Mouse (Mus musculus): ENCODE results near the gene Cers5. TPM values are rescaled to one million over a fixed set of nuclear protein-coding genes. Genes with fewer than 3 reads are reported as not detected.
"Not testable (repeated sequence)": the region's sequence is repeated elsewhere in the genome, so short reads cannot be mapped to it uniquely, and the experiment has no call there.

Cers5 gene
- polyA plus RNA-seq, 1 experiment, result 44.5 TPM

- Histone ChIP-seq H3K27ac (ENCODE audit: insufficient read depth, low read length) (peak overlapping the region; percentile 89), H3K4me1 (ENCODE audit: control insufficient read depth, insufficient read depth, low read length) (no peaks in the 10 kb centered on the region; the same call in 1 of the 2 replicates), H3K4me3 (ENCODE audit: insufficient read depth, low read length) (peak overlapping the region; percentile 50)
- TF ChIP-seq CTCF (IDR thresholded peaks at IDR 0.05; ENCODE audit: extremely low read depth, insufficient read depth, low read length), result no peak
- TF ChIP-seq POLR2A (IDR thresholded peaks at IDR 0.05; ENCODE audit: extremely low read depth, insufficient read depth, low read length), result no peak; the same call in 1 of the 2 replicates
These were observed 68.5 kb downstream of the Cers5 start for GRCm38 (mm10) chr15:99704041-99704681.

- Histone ChIP-seq H3K27ac (ENCODE audit: insufficient read depth, low read length) (peak overlapping the region; percentile 93), H3K4me1 (ENCODE audit: control insufficient read depth, insufficient read depth, low read length) (no peaks in the 10 kb centered on the region; the same call in 1 of the 2 replicates), H3K4me3 (ENCODE audit: insufficient read depth, low read length) (peak overlapping the region; percentile 50)
- TF ChIP-seq POLR2A (IDR thresholded peaks at IDR 0.05; ENCODE audit: extremely low read depth, insufficient read depth, low read length) (no peak), CTCF (IDR thresholded peaks at IDR 0.05; ENCODE audit: extremely low read depth, insufficient read depth, low read length) (no peak)
These were observed 69.0 kb downstream of the Cers5 start for GRCm38 (mm10) chr15:99703676-99704040.

- TF ChIP-seq POLR2A (IDR thresholded peaks at IDR 0.05; ENCODE audit: extremely low read depth, insufficient read depth, low read length) (no peak), CTCF (IDR thresholded peaks at IDR 0.05; ENCODE audit: extremely low read depth, insufficient read depth, low read length) (no peak)
- Histone ChIP-seq H3K4me3 (ENCODE audit: insufficient read depth, low read length) (peak overlapping the region; percentile 50), H3K4me1 (ENCODE audit: control insufficient read depth, insufficient read depth, low read length) (no peaks in the 10 kb centered on the region; the same call in 1 of the 2 replicates), H3K27ac (ENCODE audit: insufficient read depth, low read length) (peak overlapping the region; percentile 93)
These were observed 69.6 kb downstream of the Cers5 start for GRCm38 (mm10) chr15:99703104-99703503.

- peak within 1 kb of the TSS; percentile 93 for H3K27ac ChIP-seq (ENCODE audit: insufficient read depth, low read length)
- TF ChIP-seq POLR2A (IDR thresholded peaks at IDR 0.05; ENCODE audit: extremely low read depth, insufficient read depth, low read length) (no peak; the same call in 1 of the 2 replicates), CTCF (IDR thresholded peaks at IDR 0.05; ENCODE audit: extremely low read depth, insufficient read depth, low read length) (peak; percentile 65)
- H3K4me1 ChIP-seq (ENCODE audit: control insufficient read depth, insufficient read depth, low read length), result no peaks in the 10 kb centered on the region; the same call in 1 of the 2 replicates
- H3K4me3 ChIP-seq (ENCODE audit: insufficient read depth, low read length), result peak within 1 kb of the TSS; percentile 50
These were observed 70.4 kb downstream of the Cers5 start, which contains the start of gene Smarcd1 for GRCm38 (mm10) chr15:99701999-99702900. Smarcd1 (plus strand) TSS chr15:99702129.

GRCm38 (mm10) chr15:99701640-99701998 lies 71.1 kb downstream of the Cers5 start:
- H3K4me1 ChIP-seq (ENCODE audit: control insufficient read depth, insufficient read depth, low read length); H3K27ac ChIP-seq (ENCODE audit: insufficient read depth, low read length): not testable (repeated sequence)
- H3K4me3 ChIP-seq (ENCODE audit: insufficient read depth, low read length), result peak overlapping the region; percentile 50

- no peak for TF ChIP-seq POLR2A (IDR thresholded peaks at IDR 0.05; ENCODE audit: extremely low read depth, insufficient read depth, low read length)
- no peak for TF ChIP-seq CTCF (IDR thresholded peaks at IDR 0.05; ENCODE audit: extremely low read depth, insufficient read depth, low read length)
- Histone ChIP-seq H3K27ac (ENCODE audit: insufficient read depth, low read length) (no peak overlapping the region), H3K4me3 (ENCODE audit: insufficient read depth, low read length) (no peak overlapping the region), H3K4me1 (ENCODE audit: control insufficient read depth, insufficient read depth, low read length) (no peaks in the 10 kb centered on the region; the same call in 1 of the 2 replicates)
These were observed 72.2 kb downstream of the Cers5 start for GRCm38 (mm10) chr15:99700219-99701106.

GRCm38 (mm10) chr15:99699715-99700114 lies 73.0 kb downstream of the Cers5 start:
- TF ChIP-seq CTCF (IDR thresholded peaks at IDR 0.05; ENCODE audit: extremely low read depth, insufficient read depth, low read length) (no peak), POLR2A (IDR thresholded peaks at IDR 0.05; ENCODE audit: extremely low read depth, insufficient read depth, low read length) (no peak)
- Histone ChIP-seq H3K27ac (ENCODE audit: insufficient read depth, low read length) (no peak overlapping the region), H3K4me1 (ENCODE audit: control insufficient read depth, insufficient read depth, low read length) (peaks cover under 1% of the 10 kb centered on the region; the same call in 1 of the 2 replicates), H3K4me3 (ENCODE audit: insufficient read depth, low read length) (no peak overlapping the region)

- TF ChIP-seq POLR2A (IDR thresholded peaks at IDR 0.05; ENCODE audit: extremely low read depth, insufficient read depth, low read length) (no peak), CTCF (IDR thresholded peaks at IDR 0.05; ENCODE audit: extremely low read depth, insufficient read depth, low read length) (no peak)
- no peak overlapping the region for H3K27ac ChIP-seq (ENCODE audit: insufficient read depth, low read length)
- H3K4me1 ChIP-seq (ENCODE audit: control insufficient read depth, insufficient read depth, low read length), result peaks cover 2% of the 10 kb centered on the region; the same call in 1 of the 2 replicates
- H3K4me3 ChIP-seq (ENCODE audit: insufficient read depth, low read length), result no peak overlapping the region
These were observed 74.1 kb downstream of the Cers5 start for GRCm38 (mm10) chr15:99698533-99699085.

GRCm38 (mm10) chr15:99697309-99697708 lies 75.4 kb downstream of the Cers5 start:
- Histone ChIP-seq H3K4me1 (ENCODE audit: control insufficient read depth, insufficient read depth, low read length) (peaks cover 2% of the 10 kb centered on the region; the same call in 1 of the 2 replicates), H3K27ac (ENCODE audit: insufficient read depth, low read length) (no peak overlapping the region), H3K4me3 (ENCODE audit: insufficient read depth, low read length) (no peak overlapping the region)
- TF ChIP-seq POLR2A (IDR thresholded peaks at IDR 0.05; ENCODE audit: extremely low read depth, insufficient read depth, low read length), result no peak
- TF ChIP-seq CTCF (IDR thresholded peaks at IDR 0.05; ENCODE audit: extremely low read depth, insufficient read depth, low read length), result no peak
